Mouse (Mus musculus) E14TG2a.4 (cell line): ENCODE measurements around the gene Pabpc5.
A peak's percentile ranks its signal among the peaks of the same experiment; 100 is the strongest.

Experiments used
- H3K27me3 ChIP-seq: 2 replicates; pipeline ENCODE4 v1.6.1; 2014; ENCODE audit warnings: low read length, control low read depth; ENCODE audit not compliant: insufficient read depth
- H3K36me3 ChIP-seq: 2 replicates; pipeline ENCODE4 v1.6.1; 2014; ENCODE audit warnings: low read length, control low read depth; ENCODE audit not compliant: insufficient read depth
- H3K4me1 ChIP-seq: replicated peaks from 2 replicates; pipeline ENCODE4 v1.6.1; 2014; ENCODE audit warnings: low read depth, low read length, control low read depth
- H3K4me3 ChIP-seq: replicated peaks from 2 replicates; pipeline ENCODE4 v1.5.1; 2014; ENCODE audit warnings: mild to moderate bottlenecking, low read length
- H3K9me3 ChIP-seq: 2 replicates; pipeline ENCODE4 v1.6.1; 2014; ENCODE audit warnings: low read length, control low read depth
- CTCF ChIP-seq: conservative IDR thresholded peaks from 2 replicates; pipeline ENCODE4 v1.5.1; 2014; ENCODE audit warnings: low read length
- NANOG ChIP-seq: IDR thresholded peaks from 2 replicates; pipeline ENCODE4 v1.6.1; 2014; ENCODE audit warnings: borderline replicate concordance, low read length, mixed read lengths
- POU5F1 ChIP-seq: IDR thresholded peaks from 2 replicates; pipeline ENCODE4 v1.6.1; 2014; ENCODE audit warnings: low read length, borderline replicate concordance

Gene Pabpc5

GRCm38 (mm10) chrX:119927081-119927571 lies at the start of gene Pabpc5:
TSS of gene Pabpc5 (plus strand) at chrX:119927196.
- H3K4me3 ChIP-seq = peak within 1 kb of the TSS; percentile 58
- TF ChIP-seq CTCF (no peak), NANOG (no peak), POU5F1 (no peak)

GRCm38 (mm10) chrX:119886957-119887593 lies 39.9 kb upstream of the Pabpc5 start:
- no peak for TF ChIP-seq CTCF
- TF ChIP-seq POU5F1 = no peak
- no peak for TF ChIP-seq NANOG

More at GRCm38 (mm10) chrX:119927081-119927571, at the start of gene Pabpc5:
- H3K4me1 ChIP-seq = no peaks in the 10 kb centered on the region
- no peaks in the 10 kb centered on the region for H3K27me3 ChIP-seq
- no peaks in the 10 kb centered on the region for H3K9me3 ChIP-seq
- H3K36me3 ChIP-seq = no peaks in the 10 kb centered on the region

DNA sequence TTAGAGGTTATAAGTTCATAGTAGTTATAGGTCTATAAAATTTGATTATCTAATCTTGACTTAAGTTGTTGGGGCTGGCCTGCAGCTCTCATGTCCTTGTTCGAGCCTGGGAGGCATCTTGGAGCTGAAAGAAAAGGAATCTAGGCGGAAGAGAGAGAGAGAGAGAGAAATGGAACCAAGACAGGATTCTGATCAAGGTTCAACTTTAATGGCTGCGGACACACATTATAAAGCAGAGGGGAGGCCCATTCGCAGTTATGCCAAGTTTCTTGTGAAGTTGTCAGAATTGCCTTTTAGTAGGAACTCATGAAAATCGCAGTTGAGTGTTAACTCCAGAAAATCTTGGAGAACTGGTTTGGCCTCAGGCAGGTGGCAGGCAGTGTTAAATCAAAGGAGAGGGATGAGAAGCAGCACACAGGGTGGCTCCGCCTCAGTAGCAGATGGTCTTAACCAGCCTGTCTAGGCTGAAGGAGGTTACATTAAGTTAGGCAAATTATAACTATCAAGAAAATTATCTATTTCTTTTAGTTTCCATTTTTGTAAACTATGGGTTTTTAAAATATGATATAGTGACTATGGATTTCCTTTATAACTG lies 38.6 kb upstream of the Pabpc5 start:
- H3K27me3 ChIP-seq = no peaks in the 10 kb centered on the region
- no peak overlapping the region for H3K4me3 ChIP-seq
- TF ChIP-seq POU5F1 (no peak), NANOG (no peak), CTCF (no peak)
- no peaks in the 10 kb centered on the region for H3K9me3 ChIP-seq
- no peaks in the 10 kb centered on the region for H3K36me3 ChIP-seq
- H3K4me1 ChIP-seq = no peaks in the 10 kb centered on the region

More at GRCm38 (mm10) chrX:119886957-119887593, 39.9 kb upstream of the Pabpc5 start:
- Histone ChIP-seq H3K4me1 (no peaks in the 10 kb centered on the region), H3K36me3 (no peaks in the 10 kb centered on the region), H3K9me3 (no peaks in the 10 kb centered on the region), H3K4me3 (no peak overlapping the region), H3K27me3 (no peaks in the 10 kb centered on the region)

GRCm38 (mm10) chrX:119927852-119928251 lies 856 bp downstream of the Pabpc5 start:
- H3K9me3 ChIP-seq = no peaks in the 10 kb centered on the region
- no peak overlapping the region for H3K4me3 ChIP-seq
- no peaks in the 10 kb centered on the region for H3K4me1 ChIP-seq
- H3K27me3 ChIP-seq = no peaks in the 10 kb centered on the region
- TF ChIP-seq NANOG = no peak
- TF ChIP-seq CTCF = no peak
- no peak for TF ChIP-seq POU5F1
- no peaks in the 10 kb centered on the region for H3K36me3 ChIP-seq
